ENCODE assay signal across 10 mouse cellular contexts in the genomic region with DNA sequence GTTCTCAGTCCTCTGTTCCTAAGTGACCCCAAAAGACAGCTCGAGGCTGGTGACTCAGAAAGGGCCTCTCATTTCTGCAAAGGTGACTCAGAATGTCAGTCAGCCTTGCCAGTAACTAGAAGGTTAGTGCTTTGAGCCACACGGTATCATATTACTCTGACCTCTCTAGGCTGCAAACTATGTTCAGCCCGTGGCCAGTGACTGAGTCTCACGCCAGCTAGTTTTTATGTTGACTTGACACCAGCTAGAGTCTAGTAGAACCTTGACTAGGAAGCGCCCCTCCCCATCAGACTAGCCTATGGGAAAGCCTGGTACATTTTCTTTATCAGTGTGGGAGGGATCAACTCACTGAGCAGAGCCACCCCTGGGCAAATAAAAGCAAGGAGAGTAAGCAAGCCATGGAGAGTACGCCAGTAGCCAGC. TPM values are rescaled to one million over a fixed set of nuclear protein-coding genes. Genes with fewer than 3 reads are reported as not detected.
DNase-seq lines count a peak whose midpoint lies in the region; ATAC-seq and TF ChIP-seq lines count a peak whose summit lies in the region.
"Had no signal": no experiment of that assay in that cellular context is flagged by ENCODE, and none has a peak within 500 bp of the region (broad histone marks: within the 10 kb centered on the region; RNA-seq: fewer than 3 reads in every experiment).

No protein-coding gene starts in this region.

- H3K4me1 ChIP-seq in kidney, adult 2 months (ENCODE audit: control insufficient read depth, insufficient read depth, low read length) = no peaks in the 10 kb centered on the region
- H3K4me1 ChIP-seq: hindbrain, embryonic 15.5 days had no signal

- no peak for TF ChIP-seq POLR2A in kidney, adult 2 months (IDR thresholded peaks at IDR 0.05; ENCODE audit: low read depth, low read length)
- no peak for TF ChIP-seq POLR2A in myocyte (IDR thresholded peaks at IDR 0.05; ENCODE audit: insufficient read length, low read depth)

- H3K27ac ChIP-seq in kidney, adult 2 months (ENCODE audit: insufficient read depth, low read depth, low read length) = no peak overlapping the region
- H3K27ac ChIP-seq: hindbrain, embryonic 15.5 days had no signal

- H3K4me2 ChIP-seq in myocyte (ENCODE audit: low read depth) = peak overlapping the region; percentile 60
- H3K4me2 ChIP-seq: hindbrain, embryonic 15.5 days; midbrain, embryonic 11.5 days had no signal

- no peak for TF ChIP-seq CTCF in kidney, adult 2 months (conservative IDR thresholded peaks at IDR 0.05; ENCODE audit: insufficient read depth, insufficient read length, low read depth, low read length)
- TF ChIP-seq CTCF in C2C12 (IDR thresholded peaks at IDR 0.05; ENCODE audit: control insufficient read depth, insufficient read depth, insufficient read length) = no peak

- DNase-seq in kidney, adult 2 months = peak; percentile 26
- no peak for DNase-seq in kidney, adult 8-10 months
- DNase-seq in adrenal gland, postnatal 36 days = peak; percentile 66 to 69
- no peak for DNase-seq in right cerebral cortex, postnatal 10 days (ENCODE audit: low spot score in 2 of 2)

- H3K79me2 ChIP-seq in C2C12 (ENCODE audit: control insufficient read depth, insufficient read depth) (no peaks in the 10 kb centered on the region), myocyte (ENCODE audit: control insufficient read depth, insufficient read depth) (no peaks in the 10 kb centered on the region)

- no peak for ATAC-seq in megakaryocyte, adult 5-6 weeks (ENCODE audit: poor library complexity, severe bottlenecking)
- ATAC-seq: activated CD4-positive, CD25-positive, alpha-beta regulatory T cell, adult 4 months had no signal

- H3K36me3 ChIP-seq in kidney, adult 2 months (ENCODE audit: control insufficient read depth, insufficient read depth, low read length) = no peaks in the 10 kb centered on the region
- peaks cover 27% of the 10 kb centered on the region for H3K36me3 ChIP-seq in C2C12 (ENCODE audit: control insufficient read depth, insufficient read depth)
- H3K36me3 ChIP-seq in myocyte (ENCODE audit: control insufficient read depth, insufficient read depth) = no peaks in the 10 kb centered on the region

- 65% methylated on average over 6 of the region's 6 CpGs for WGBS in kidney, adult 2 months

- no peaks in the 10 kb centered on the region for H3K27me3 ChIP-seq in kidney, adult 2 months (replicated peaks; ENCODE audit: control insufficient read depth, insufficient read depth, low read length)
- H3K27me3 ChIP-seq in C2C12 (ENCODE audit: control insufficient read depth, insufficient read depth, insufficient read length) (no peaks in the 10 kb centered on the region), myocyte (ENCODE audit: control insufficient read depth, insufficient read depth, insufficient read length) (no peaks in the 10 kb centered on the region)
- H3K27me3 ChIP-seq: hindbrain, embryonic 15.5 days had no signal

- no peak overlapping the region for H3ac ChIP-seq in C2C12 (ENCODE audit: control insufficient read depth, insufficient read length, low read depth)
- no peak overlapping the region for H3ac ChIP-seq in myocyte (ENCODE audit: control insufficient read depth, insufficient read length)

- no peaks in the 10 kb centered on the region for H3K79me3 ChIP-seq in C2C12 (ENCODE audit: low read depth)

- H3K4me3 ChIP-seq in kidney, adult 2 months (ENCODE audit: insufficient read depth, low read depth, low read length) = no peak overlapping the region
- H3K4me3 ChIP-seq in C2C12 (ENCODE audit: insufficient read depth, poor library complexity, severe bottlenecking) (no peak overlapping the region), myocyte (no peak overlapping the region)
- H3K4me3 ChIP-seq: hindbrain, embryonic 15.5 days had no signal

TF ChIP-seq in C2C12, 6 proteins besides CTCF, POLR2A, EP300 and RAD21:
- TF ChIP-seq MYOD1 (IDR thresholded peaks at IDR 0.05; ENCODE audit: control insufficient read depth, insufficient read length, low read depth) (peak; percentile 40), USF1 (IDR thresholded peaks at IDR 0.05; ENCODE audit: low read depth) (no peak), FOSL1 (IDR thresholded peaks at IDR 0.05; ENCODE audit: insufficient read depth, low read length, poor library complexity, severe bottlenecking) (peak; percentile 41)

TF ChIP-seq in myocyte, 11 proteins besides CTCF, POLR2A, EP300 and RAD21:
- TF ChIP-seq E2F4 (IDR thresholded peaks at IDR 0.05; ENCODE audit: insufficient read depth) (no peak), USF1 (IDR thresholded peaks at IDR 0.05; ENCODE audit: low read depth) (no peak), REST (IDR thresholded peaks at IDR 0.05; ENCODE audit: insufficient read depth, insufficient read length) (no peak), POLR2AphosphoS2 (IDR thresholded peaks at IDR 0.05; ENCODE audit: insufficient read length, low read depth) (no peak), MYOG (IDR thresholded peaks at IDR 0.05; ENCODE audit: control insufficient read depth in 1 of 3, insufficient read depth in 1 of 3, insufficient read length in 2 of 3, low read depth in 2 of 3) (no peak), CEBPB (IDR thresholded peaks at IDR 0.05; ENCODE audit: insufficient read depth, poor library complexity, severe bottlenecking) (no peak), SRF (IDR thresholded peaks at IDR 0.05; ENCODE audit: control insufficient read depth, insufficient read length, low read depth) (no peak), TCF12 (IDR thresholded peaks at IDR 0.05; ENCODE audit: insufficient read depth, poor library complexity, severe bottlenecking) (no peak), MYOD1 (IDR thresholded peaks at IDR 0.05; ENCODE audit: control insufficient read depth in 1 of 3, insufficient read length in 2 of 3, low read depth in 2 of 3) (no peak), MAX (IDR thresholded peaks at IDR 0.05; ENCODE audit: low read depth) (no peak)
TF ChIP-seq in myocyte: peak in this region for 0.

RNA-seq across cellular contexts. Expression of gene Dpy19l3, which starts 9.0 kb away (rescaled TPM):
- polyA plus RNA-seq in kidney, adult 2 months (2012; rRNA removed) = 5.8 and 6.7 TPM in 2 replicates
- polyA plus RNA-seq in C2C12 (2012; fragmentation: generic; extraction: Trizol) (8.2 TPM), myocyte (2012; fragmentation: generic; extraction: Trizol) (7.8 TPM)
- total RNA-seq in adrenal gland, postnatal 36 days (2021) = 10 to 100 TPM; 48.2 to 62.0 TPM
- 4.9 and 6.2 TPM in 2 replicates for total RNA-seq in megakaryocyte, adult 5-6 weeks (2015)
- 1.3 and 1.7 TPM in 2 replicates for total RNA-seq in megakaryocyte, adult 5-6 weeks (2017)

RNA-seq across cellular contexts. Expression of gene Zfp507, which starts 57.5 kb away (rescaled TPM):
- 6.4 and 7.0 TPM in 2 replicates for polyA plus RNA-seq in kidney, adult 2 months (2012; rRNA removed)
- polyA plus RNA-seq in C2C12 (2012; fragmentation: generic; extraction: Trizol) = 7.9 TPM
- total RNA-seq in adrenal gland, postnatal 36 days (2021) = 10 to 100 TPM; 26.5 to 26.9 TPM
- polyA plus RNA-seq in myocyte (2012; fragmentation: generic; extraction: Trizol) = 7.0 TPM
- total RNA-seq in megakaryocyte, adult 5-6 weeks (2015) = 1.4 and 2.8 TPM in 2 replicates
- total RNA-seq in megakaryocyte, adult 5-6 weeks (2017) = 1.4 and 3.7 TPM in 2 replicates

Comparison
In these comparisons a context has a peak if more than half of its experiments do, and no peak if none do; other contexts are left out.
1. DNase-seq: peak in kidney, adult 2 months (single experiment) and adrenal gland, postnatal 36 days (2 of 2); none in kidney, adult 8-10 months (0 of 2) and right cerebral cortex, postnatal 10 days (0 of 2).